Mouse (Mus musculus): ENCODE results near the gene Cyb561d2. TPM values are rescaled to one million over a fixed set of nuclear protein-coding genes. Genes with fewer than 3 reads are reported as not detected.

Cyb561d2 gene
- polyA plus RNA-seq, 1 experiment from 2014 or later = 21.9 TPM

DNA sequence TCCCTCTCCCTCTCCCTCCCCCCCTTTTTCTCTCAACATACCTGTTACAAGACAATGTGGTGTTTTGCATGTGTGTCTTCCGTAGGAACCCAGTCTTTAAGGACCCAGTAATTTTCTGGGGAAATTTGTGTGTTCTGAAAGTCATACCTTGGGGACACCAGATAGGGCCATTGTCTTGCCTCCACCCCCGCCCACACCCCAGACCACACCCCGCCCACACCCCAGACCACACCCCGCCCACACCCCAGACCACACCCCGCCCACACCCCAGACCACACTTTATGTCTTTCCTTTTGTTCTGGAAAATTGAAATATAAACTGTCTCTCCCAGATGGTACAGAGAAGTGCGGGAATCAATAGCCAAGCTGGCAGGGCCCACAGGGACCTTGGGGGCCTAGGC, 51.4 kb downstream of the Cyb561d2 start:
- Histone ChIP-seq H3K27me3 (ENCODE audit: control insufficient read depth, insufficient read depth, low read length) (no peaks in the 10 kb centered on the region), H3K9me3 (ENCODE audit: control insufficient read depth, low read length) (no peaks in the 10 kb centered on the region), H3K4me2 (ENCODE audit: low read depth) (no peak overlapping the region), H3K4me1 (ENCODE audit: control insufficient read depth, insufficient read depth, low read length) (peaks cover 10% of the 10 kb centered on the region), H3K27ac (ENCODE audit: low read depth, low read length) (no peak overlapping the region), H3K36me3 (ENCODE audit: control insufficient read depth, insufficient read depth, low read length) (no peaks in the 10 kb centered on the region), H3K4me3 (ENCODE audit: low read depth, low read length) (no peak overlapping the region), H3K9ac (ENCODE audit: low read length) (no peak overlapping the region)
- ATAC-seq (ENCODE audit: insufficient read depth, low FRiP score, low TSS enrichment) = no peak
- WGBS = 66% methylated on average over 6 of the region's 6 CpGs
- DNase-seq (ENCODE audit: low spot score) = no peak

DNA sequence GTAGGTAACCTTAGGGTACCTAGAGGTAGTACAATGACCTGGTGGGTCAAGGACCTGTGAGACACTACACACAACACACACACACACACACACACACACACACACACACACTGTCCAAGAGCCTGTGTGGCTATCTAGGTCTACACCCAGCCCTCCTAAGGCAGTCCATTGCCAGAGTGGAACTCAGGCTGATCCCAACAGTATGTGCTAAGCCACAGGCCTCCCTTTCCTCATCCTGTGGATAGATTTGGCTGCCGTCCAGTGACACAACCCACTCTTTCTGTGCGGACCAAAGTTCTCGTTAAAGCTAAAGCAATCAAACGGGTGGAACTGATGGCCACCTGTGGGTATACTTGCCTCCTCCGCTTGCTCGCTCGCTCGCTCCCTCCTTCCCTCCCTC, 51.8 kb downstream of the Cyb561d2 start:
- H3K36me3 ChIP-seq (ENCODE audit: control insufficient read depth, insufficient read depth, low read length) = no peaks in the 10 kb centered on the region
- ATAC-seq (ENCODE audit: insufficient read depth, low FRiP score, low TSS enrichment) (no peak), DNase-seq (ENCODE audit: low spot score) (no peak)
- H3K4me3 ChIP-seq (ENCODE audit: low read depth, low read length) = no peak overlapping the region
- no peak overlapping the region for H3K9ac ChIP-seq (ENCODE audit: low read length)
- WGBS = 66% methylated on average over 8 of the region's 8 CpGs
- no peak overlapping the region for H3K4me2 ChIP-seq (ENCODE audit: low read depth)
- H3K27me3 ChIP-seq (ENCODE audit: control insufficient read depth, insufficient read depth, low read length) = no peaks in the 10 kb centered on the region
- no peak overlapping the region for H3K27ac ChIP-seq (ENCODE audit: low read depth, low read length)
- no peaks in the 10 kb centered on the region for H3K9me3 ChIP-seq (ENCODE audit: control insufficient read depth, low read length)
- peaks cover 10% of the 10 kb centered on the region for H3K4me1 ChIP-seq (ENCODE audit: control insufficient read depth, insufficient read depth, low read length)

Other genes with a start within 250 kb of the Cyb561d2 start
- gene Cish, start 246.2 kb downstream of the Cyb561d2 start, polyA plus RNA-seq (2014; fragmentation: Nextera tagmentation; extraction: Ambion mirVana) = 5.1 and 6.4 TPM in 2 replicates
- 11.1 and 12.4 TPM in 2 replicates for gene Hemk1, start 203.8 kb downstream of the Cyb561d2 start, polyA plus RNA-seq (2014; fragmentation: Nextera tagmentation; extraction: Ambion mirVana)
- 1.4 and 2.0 TPM in 2 replicates for gene 6430571L13Rik, start 201.6 kb downstream of the Cyb561d2 start, polyA plus RNA-seq (2014; fragmentation: Nextera tagmentation; extraction: Ambion mirVana)
- gene Cacna2d2, start 142.6 kb downstream of the Cyb561d2 start, polyA plus RNA-seq (2014; fragmentation: Nextera tagmentation; extraction: Ambion mirVana) = 1.4 and 1.8 TPM in 2 replicates
- 47.0 and 47.2 TPM in 2 replicates for gene Tmem115, start 8.2 kb downstream of the Cyb561d2 start, polyA plus RNA-seq (2014; fragmentation: Nextera tagmentation; extraction: Ambion mirVana)
- 45.8 and 48.9 TPM in 2 replicates for gene Nprl2, start within 50 bp of the Cyb561d2 start, polyA plus RNA-seq (2014; fragmentation: Nextera tagmentation; extraction: Ambion mirVana)
- gene Zmynd10, start 5.1 kb upstream of the Cyb561d2 start, polyA plus RNA-seq (2014; fragmentation: Nextera tagmentation; extraction: Ambion mirVana) = 0.65 and 1.3 TPM in 2 replicates
- 38.5 and 41.3 TPM in 2 replicates for gene Rassf1, start 9.4 kb upstream of the Cyb561d2 start, polyA plus RNA-seq (2014; fragmentation: Nextera tagmentation; extraction: Ambion mirVana)
- gene Tusc2, start 21.1 kb upstream of the Cyb561d2 start, polyA plus RNA-seq (2014; fragmentation: Nextera tagmentation; extraction: Ambion mirVana) = 91.0 and 93.0 TPM in 2 replicates
- gene Hyal2, start 25.8 kb upstream of the Cyb561d2 start, polyA plus RNA-seq (2014; fragmentation: Nextera tagmentation; extraction: Ambion mirVana) = 124 and 128 TPM in 2 replicates
- 3.3 and 4.0 TPM in 2 replicates for gene Hyal1, start 34.7 kb upstream of the Cyb561d2 start, polyA plus RNA-seq (2014; fragmentation: Nextera tagmentation; extraction: Ambion mirVana)
- 15.1 and 15.5 TPM in 2 replicates for gene Naa80, start 36.7 kb upstream of the Cyb561d2 start, polyA plus RNA-seq (2014; fragmentation: Nextera tagmentation; extraction: Ambion mirVana)
- gene Hyal3, start 38.6 kb upstream of the Cyb561d2 start, polyA plus RNA-seq (2014; fragmentation: Nextera tagmentation; extraction: Ambion mirVana) = 0.24 and 0.30 TPM in 2 replicates
- 35.2 and 39.0 TPM in 2 replicates for gene Ifrd2, start 45.4 kb upstream of the Cyb561d2 start, polyA plus RNA-seq (2014; fragmentation: Nextera tagmentation; extraction: Ambion mirVana)
- 2.6 and 3.0 TPM in 2 replicates for gene Sema3b, start 67.0 kb upstream of the Cyb561d2 start, polyA plus RNA-seq (2014; fragmentation: Nextera tagmentation; extraction: Ambion mirVana)
- 434 and 452 TPM in 2 replicates for gene Gnai2, start 93.2 kb upstream of the Cyb561d2 start, polyA plus RNA-seq (2014; fragmentation: Nextera tagmentation; extraction: Ambion mirVana)
- gene Slc38a3, start 127.3 kb upstream of the Cyb561d2 start, polyA plus RNA-seq (2014; fragmentation: Nextera tagmentation; extraction: Ambion mirVana) = 6.8 and 7.2 TPM in 2 replicates
- gene Gnat1, start 137.5 kb upstream of the Cyb561d2 start, polyA plus RNA-seq (2014; fragmentation: Nextera tagmentation; extraction: Ambion mirVana) = 1.9 and 2.4 TPM in 2 replicates
- 15.3 and 17.0 TPM in 2 replicates for gene Sema3f, start 168.3 kb upstream of the Cyb561d2 start, polyA plus RNA-seq (2014; fragmentation: Nextera tagmentation; extraction: Ambion mirVana)
- gene Rbm5, start 228.8 kb upstream of the Cyb561d2 start, polyA plus RNA-seq (2014; fragmentation: Nextera tagmentation; extraction: Ambion mirVana) = 196 and 197 TPM in 2 replicates